Mouse (Mus musculus) hindbrain, embryonic 10.5 days (tissue): Measurements from ENCODE around the gene Tmem221. TPM values are rescaled to one million over a fixed set of nuclear protein-coding genes. Genes with fewer than 3 reads are reported as not detected.
A peak's percentile ranks its signal among the peaks of the same experiment; 100 is the strongest.

Source experiments
- DNase-seq: peaks from one replicate; pipeline ENCODE4 v3.0.0-alpha.2; 2017; ENCODE audit warnings: low spot score
- H3K27ac ChIP-seq: fragments of 300-500 bp; sonication (generic); 2 replicates; pipeline ENCODE4 v1.5.1; 2016; ENCODE audit warnings: mild to moderate bottlenecking, moderate library complexity
- H3K27me3 ChIP-seq: fragments of 300-500 bp; sonication (generic); 2 replicates; pipeline ENCODE4 v1.6.1; 2016; ENCODE audit warnings: mild to moderate bottlenecking; ENCODE audit not compliant: poor library complexity, insufficient read depth, severe bottlenecking
- H3K36me3 ChIP-seq: fragments of 300-500 bp; sonication (generic); 2 replicates; pipeline ENCODE4 v1.6.1; 2016; ENCODE audit warnings: mild to moderate bottlenecking, moderate library complexity
- H3K4me1 ChIP-seq: fragments of 300-500 bp; sonication (generic); replicated peaks from 2 replicates; pipeline ENCODE4 v1.6.1; 2016; ENCODE audit warnings: mild to moderate bottlenecking
- H3K4me3 ChIP-seq: fragments of 300-500 bp; sonication (generic); 2 replicates; pipeline ENCODE4 v1.5.1; 2016; ENCODE audit warnings: mild to moderate bottlenecking, moderate library complexity
- H3K9me3 ChIP-seq: fragments of 300-500 bp; sonication (generic); 2 replicates; pipeline ENCODE4 v1.6.1; 2016; ENCODE audit warnings: mild to moderate bottlenecking, moderate library complexity
- WGBS: fragments of 180-500 bp; shearing (Covaris S2); methylation state at CpG from one replicate; pipeline ENCODE4 v1.1.7; 2016; 5-methylcytosine and 5-hydroxymethylcytosine counted together
- polyA plus RNA-seq: library from polyadenylated mRNA; unstranded; fragments of >200 nt; fragmentation: Nextera tagmentation; extraction: Ambion mirVana; gene quantifications from 2 replicates; pipeline ENCODE4 v1.2.1, GENCODE M21; 2016

The Tmem221 gene
- polyA plus RNA-seq, 1 experiment from 2014 or later = 0.18 TPM

DNA sequence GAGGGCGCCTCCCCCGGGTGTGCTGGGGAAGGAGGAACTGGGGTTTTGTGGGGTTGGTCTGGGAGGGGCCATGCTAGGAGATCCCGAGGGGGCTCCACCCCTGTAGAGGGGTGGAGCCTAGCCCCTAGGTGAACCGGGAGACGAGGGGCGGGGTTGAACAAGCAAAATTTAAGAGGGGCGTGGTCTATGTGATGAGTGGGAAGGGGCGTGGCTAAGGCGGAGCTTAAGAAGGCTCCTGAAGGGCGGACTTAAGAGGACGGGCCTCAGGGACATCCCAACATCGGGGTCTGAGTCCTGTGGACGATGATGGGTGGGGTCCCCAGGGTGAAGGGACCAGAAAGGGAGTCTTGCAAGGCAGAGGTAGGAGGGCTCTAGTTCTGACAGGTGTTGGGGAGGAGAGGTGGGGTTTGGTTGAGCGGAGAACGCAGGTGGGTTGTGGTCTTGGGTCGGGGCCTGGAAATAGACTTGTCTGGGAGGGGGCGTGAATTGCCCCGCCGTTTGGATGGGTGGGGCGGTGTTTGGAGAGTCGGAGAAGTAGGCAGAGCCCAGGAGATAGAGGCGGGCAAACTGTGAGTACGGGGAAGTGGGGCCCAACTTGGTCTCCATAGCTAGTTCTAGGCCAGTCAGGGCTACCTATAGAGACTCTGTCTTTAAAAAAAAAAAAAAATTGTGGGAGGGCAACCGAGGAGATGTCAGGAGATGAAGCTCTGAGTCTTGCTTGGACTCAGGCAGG lies 453 bp upstream of the Tmem221 start:
- Histone ChIP-seq H3K4me1 (peaks cover 22% of the 10 kb centered on the region), H3K36me3 (no peaks in the 10 kb centered on the region), H3K4me3 (peak overlapping the region; percentile 49), H3K27ac (peak overlapping the region; percentile 50; the same call in 1 of the 2 replicates), H3K27me3 (peaks cover 95% of the 10 kb centered on the region), H3K9me3 (peaks cover 3% of the 10 kb centered on the region)
- WGBS = 4% methylated on average over 24 of the region's 24 CpGs
- DNase-seq = peak; percentile 52

DNA sequence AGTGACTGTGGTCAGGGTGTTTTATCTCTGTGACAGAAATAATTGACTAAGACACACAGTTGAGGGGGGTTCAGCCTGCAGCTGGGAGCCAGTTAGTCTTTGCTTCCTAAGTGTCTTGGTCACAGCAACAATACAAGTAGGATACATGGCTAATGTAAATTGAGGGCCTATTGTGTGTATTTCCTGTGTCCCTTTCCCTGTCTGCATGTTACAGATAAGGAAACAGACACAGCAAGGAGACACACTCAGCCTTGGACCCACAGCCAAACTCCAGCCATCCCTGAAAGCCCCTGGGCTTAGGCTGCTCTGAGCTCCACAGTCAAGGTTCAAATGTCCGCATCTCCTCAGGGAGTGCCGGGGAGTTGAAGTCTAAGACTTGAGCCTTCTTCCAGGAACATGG lies 4.0 kb downstream of the Tmem221 start:
- Histone ChIP-seq H3K27ac (no peak overlapping the region), H3K4me1 (peaks cover 12% of the 10 kb centered on the region), H3K36me3 (no peaks in the 10 kb centered on the region), H3K27me3 (peaks cover 56% of the 10 kb centered on the region), H3K9me3 (no peaks in the 10 kb centered on the region), H3K4me3 (no peak overlapping the region)
- no peak for DNase-seq
- 94% methylated on average over 2 of the region's 2 CpGs for WGBS

DNA sequence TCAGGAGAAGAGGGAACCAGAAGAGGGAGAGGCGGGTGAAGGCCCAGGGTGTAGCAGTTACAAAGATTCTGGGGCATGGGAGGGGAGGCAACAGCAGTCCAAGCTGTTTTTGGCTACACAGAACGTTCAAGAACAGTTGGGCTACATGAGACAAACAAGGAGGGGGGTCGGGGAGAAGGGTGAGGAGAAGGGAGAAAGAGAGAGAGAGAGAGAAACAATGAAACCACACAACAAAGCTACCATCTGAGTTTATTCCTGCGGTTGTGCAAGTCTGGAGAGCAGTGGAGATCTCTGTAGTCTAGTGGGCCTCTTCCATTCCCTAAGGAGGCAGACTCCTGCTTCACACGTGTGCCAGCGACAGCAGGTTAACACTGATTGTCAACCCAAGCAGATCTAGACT lies 4.7 kb downstream of the Tmem221 start:
- WGBS = 83% methylated on average over 6 of the region's 6 CpGs
- no peak overlapping the region for H3K4me3 ChIP-seq

DNA sequence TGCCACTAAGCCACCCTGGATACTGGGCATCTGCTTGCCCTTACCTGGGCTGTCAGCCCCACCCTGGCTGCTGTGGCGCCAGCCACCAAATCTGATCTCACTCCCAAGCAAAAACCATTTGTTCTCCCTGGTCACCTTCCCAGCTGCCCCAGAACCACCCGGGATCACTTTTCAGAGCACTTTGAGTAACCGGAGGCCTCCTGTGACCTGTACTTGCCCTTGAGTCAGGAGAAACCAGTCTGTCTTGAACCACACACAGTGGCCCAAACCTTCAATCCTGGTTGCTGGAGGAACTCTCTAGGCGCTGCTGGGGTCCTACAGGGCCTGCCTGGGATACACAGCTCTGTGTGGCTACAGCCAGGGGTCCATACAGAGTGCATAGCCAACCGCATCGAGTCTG lies 5.9 kb downstream of the Tmem221 start:
- 64% methylated on average over 6 of the region's 6 CpGs for WGBS
- DNase-seq = no peak
- H3K4me1 ChIP-seq = no peaks in the 10 kb centered on the region

More for the DNA sequence above, 4.7 kb downstream of the Tmem221 start:
- Histone ChIP-seq H3K4me1 (peaks cover 10% of the 10 kb centered on the region), H3K36me3 (no peaks in the 10 kb centered on the region), H3K9me3 (no peaks in the 10 kb centered on the region), H3K27ac (no peak overlapping the region), H3K27me3 (peaks cover 50% of the 10 kb centered on the region)
- no peak for DNase-seq

DNA sequence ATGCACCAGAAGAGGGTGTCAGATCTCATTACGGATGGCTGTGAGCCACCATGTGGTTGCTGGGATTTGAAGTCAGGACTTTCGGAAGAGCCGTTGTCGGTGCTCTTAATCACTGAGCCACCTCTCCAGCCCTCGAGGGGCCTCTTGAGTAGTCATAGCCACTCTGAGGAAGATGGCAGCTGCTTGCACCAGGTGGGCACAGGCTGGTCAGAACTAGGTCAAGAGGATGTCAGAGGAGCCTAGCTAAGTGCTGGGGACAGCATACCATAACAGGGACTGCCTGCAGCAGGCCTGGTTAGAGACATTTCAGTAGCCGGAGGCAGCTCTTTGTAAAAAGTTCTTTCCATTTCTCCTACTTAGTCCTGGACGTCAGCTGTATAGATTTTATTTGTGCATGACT lies 7.9 kb downstream of the Tmem221 start:
- Histone ChIP-seq H3K27me3 (peaks cover 17% of the 10 kb centered on the region), H3K4me1 (no peaks in the 10 kb centered on the region), H3K36me3 (peaks cover 29% of the 10 kb centered on the region), H3K4me3 (no peak overlapping the region), H3K27ac (no peak overlapping the region), H3K9me3 (no peaks in the 10 kb centered on the region)
- 73% methylated on average over 7 of the region's 7 CpGs for WGBS
- DNase-seq = no peak

More for the DNA sequence above, 5.9 kb downstream of the Tmem221 start:
- Histone ChIP-seq H3K27me3 (peaks cover 37% of the 10 kb centered on the region), H3K9me3 (no peaks in the 10 kb centered on the region), H3K36me3 (peaks cover 10% of the 10 kb centered on the region), H3K4me3 (no peak overlapping the region), H3K27ac (no peak overlapping the region)

DNA sequence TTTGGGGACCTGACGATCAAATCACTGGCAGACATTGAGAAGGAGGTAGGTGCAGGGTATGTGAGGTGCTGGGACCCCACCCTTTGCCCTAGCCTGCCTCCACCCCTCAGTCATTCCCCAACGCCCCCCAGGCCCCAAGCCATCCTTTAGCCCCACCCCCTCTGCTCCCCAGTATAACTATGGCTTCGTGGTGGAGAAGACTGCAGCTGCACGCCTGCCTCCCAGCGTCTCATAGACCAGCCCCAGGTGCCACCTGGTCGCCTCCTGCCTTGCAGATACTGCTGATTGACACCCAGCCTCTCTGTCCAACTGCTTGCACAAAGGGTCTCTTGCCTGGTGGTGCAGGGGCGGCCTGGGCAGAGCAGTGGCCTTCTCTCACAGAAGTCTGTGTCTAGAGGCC lies 11.1 kb downstream of the Tmem221 start:
- H3K36me3 ChIP-seq = peaks cover 37% of the 10 kb centered on the region
- no peak overlapping the region for H3K27ac ChIP-seq
- WGBS = 92% methylated on average over 7 of the region's 7 CpGs
- H3K4me3 ChIP-seq = no peak overlapping the region
- H3K4me1 ChIP-seq = peaks cover 13% of the 10 kb centered on the region
- H3K9me3 ChIP-seq = no peaks in the 10 kb centered on the region
- DNase-seq = no peak
- no peaks in the 10 kb centered on the region for H3K27me3 ChIP-seq

DNA sequence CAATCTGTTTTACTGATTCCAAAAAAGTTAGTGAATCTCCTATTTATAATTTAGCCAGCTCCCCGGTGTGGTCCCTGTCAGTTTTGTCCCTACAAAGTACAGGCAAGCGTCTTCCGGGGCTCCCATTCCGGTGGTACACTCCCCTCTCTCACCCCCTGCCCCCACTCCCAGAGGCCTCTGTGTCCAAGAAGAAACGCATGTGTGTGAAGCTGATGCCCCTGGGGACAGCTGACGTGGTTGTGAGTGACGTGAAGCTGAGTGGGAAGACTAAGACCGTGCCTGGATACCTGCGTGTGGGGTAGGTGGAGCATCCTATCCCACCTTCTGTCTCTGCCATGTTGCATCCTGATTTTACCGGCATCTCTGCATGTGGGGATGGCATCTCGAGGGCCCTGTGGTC lies 13.6 kb downstream of the Tmem221 start:
- WGBS = 95% methylated on average over 11 of the region's 11 CpGs
- H3K27me3 ChIP-seq = no peaks in the 10 kb centered on the region

DNA sequence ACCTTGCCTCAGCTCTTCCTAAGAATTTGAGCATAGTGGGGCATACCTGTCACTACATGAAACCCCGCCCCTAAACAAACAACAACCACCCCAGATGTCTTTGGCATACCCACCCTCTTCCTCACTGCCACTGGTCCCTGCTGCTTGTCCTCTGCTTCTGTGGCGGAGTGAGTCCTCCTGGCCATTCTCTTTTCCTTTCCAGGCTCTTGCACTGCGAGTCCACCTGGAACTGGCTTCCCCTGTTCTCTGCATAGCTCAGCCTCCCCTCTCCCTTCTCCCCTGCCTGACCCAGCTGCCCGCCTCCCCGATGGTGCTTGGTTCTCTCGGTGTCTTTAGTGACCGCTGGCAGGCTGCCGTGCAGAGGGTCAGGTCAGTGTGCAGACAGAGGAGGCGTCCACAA lies 14.9 kb downstream of the Tmem221 start:
- Histone ChIP-seq H3K4me3 (peak overlapping the region; percentile 89), H3K36me3 (peaks cover 35% of the 10 kb centered on the region), H3K4me1 (peaks cover 13% of the 10 kb centered on the region), H3K9me3 (no peaks in the 10 kb centered on the region), H3K27ac (no peak overlapping the region), H3K27me3 (no peaks in the 10 kb centered on the region)
- DNase-seq = no peak
- WGBS = 88% methylated on average over 9 of the region's 9 CpGs

More for the DNA sequence above, 13.6 kb downstream of the Tmem221 start:
- Histone ChIP-seq H3K9me3 (no peaks in the 10 kb centered on the region), H3K36me3 (peaks cover 37% of the 10 kb centered on the region), H3K4me3 (no peak overlapping the region), H3K4me1 (peaks cover 13% of the 10 kb centered on the region), H3K27ac (no peak overlapping the region)
- no peak for DNase-seq

DNA sequence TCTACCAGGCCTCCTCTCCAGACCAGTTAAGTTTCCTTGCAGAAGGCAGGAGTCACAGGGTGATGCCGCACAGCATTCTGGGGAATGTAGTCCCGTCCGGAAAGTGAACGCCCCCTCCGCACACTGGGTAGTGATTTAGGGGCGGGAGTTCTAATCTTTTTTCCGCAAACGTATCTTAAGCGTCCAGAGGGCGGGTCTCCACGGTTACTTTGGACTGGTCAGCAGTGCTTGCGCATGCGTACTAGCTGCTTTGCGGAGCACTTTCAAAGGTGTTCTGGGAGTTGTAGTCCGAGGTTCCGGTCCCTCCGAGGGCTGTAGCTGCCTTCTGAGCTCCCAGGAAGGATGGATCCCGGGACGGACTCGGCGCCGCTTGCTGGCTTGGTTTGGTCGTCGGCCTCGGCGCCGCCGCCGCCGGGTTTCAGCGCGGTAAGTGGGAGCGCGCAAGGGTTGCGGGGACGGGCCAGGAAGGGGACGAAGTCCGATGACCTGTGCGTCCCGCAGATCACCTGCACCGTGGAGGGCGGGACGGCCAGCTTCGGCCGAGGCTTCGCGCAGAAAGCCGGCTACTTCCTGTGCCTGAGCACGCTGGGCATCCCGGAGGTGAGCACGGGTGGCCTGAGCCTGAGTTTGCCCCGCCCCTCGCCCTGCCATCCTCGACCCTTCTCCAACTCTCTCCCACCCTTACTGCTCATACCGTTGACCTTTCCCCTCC lies 15.9 kb downstream of the Tmem221 start, which contains the start of gene Mvb12a:
Gene Mvb12a, plus strand, starts transcription at position 291 of the 712 bp plus-strand sequence.
- Histone ChIP-seq H3K4me3 (peak within 1 kb of the TSS; percentile 89), H3K36me3 (peaks cover 27% of the 10 kb centered on the region), H3K4me1 (peaks cover 16% of the 10 kb centered on the region), H3K27me3 (peaks cover 9% of the 10 kb centered on the region), H3K9me3 (no peaks in the 10 kb centered on the region), H3K27ac (peak within 1 kb of the TSS; percentile 88)
- under 1% methylated on average over 55 of the region's 55 CpGs for WGBS
- DNase-seq = peak; percentile 97

DNA sequence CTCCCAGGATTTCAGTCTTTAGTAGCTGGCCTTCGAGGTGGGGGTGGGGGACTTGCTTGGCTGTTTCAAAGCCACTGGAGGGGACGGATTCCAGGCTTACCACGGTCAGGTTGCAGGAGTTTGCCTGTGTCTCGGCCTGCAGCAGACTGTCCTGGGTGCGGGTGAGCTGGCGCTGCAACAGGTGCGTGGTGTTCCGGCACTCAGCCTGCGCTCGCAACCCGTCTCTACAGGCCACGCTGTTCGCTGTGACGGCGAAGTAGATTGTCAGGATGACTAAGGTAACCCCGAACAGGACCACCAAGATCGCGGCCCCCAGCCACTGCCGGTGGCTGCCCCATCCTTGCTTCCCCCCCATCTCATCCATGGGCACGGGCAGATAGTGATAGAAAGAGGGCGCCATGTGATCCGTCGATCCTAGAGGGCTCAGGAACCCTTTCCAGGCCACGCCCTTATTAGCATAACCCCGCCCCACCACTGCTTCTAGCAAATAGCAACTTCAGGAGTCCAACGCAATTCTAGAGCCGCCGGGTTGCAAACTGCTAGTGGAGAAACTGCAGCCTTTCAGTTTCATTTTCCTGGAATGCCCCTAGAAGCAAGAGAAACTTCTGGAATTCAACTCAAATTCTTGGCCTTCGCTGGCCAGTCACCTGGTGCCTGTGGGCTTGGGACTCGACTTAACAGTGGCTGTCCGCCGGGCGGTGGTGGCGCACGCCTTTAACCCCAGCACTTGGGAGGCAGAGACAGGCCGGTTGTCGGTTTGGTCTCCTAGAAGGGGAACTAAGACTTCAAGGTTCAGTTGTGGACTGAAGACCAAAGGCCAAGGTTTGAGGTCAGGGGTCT lies 21.4 kb downstream of the Tmem221 start, which contains the start of gene Bst2:
Gene Bst2, minus strand, starts transcription at position 429 of the 840 bp plus-strand sequence.
- DNase-seq = peak; percentile 75
- Histone ChIP-seq H3K36me3 (no peaks in the 10 kb centered on the region), H3K27ac (peak within 1 kb of the TSS; percentile 46; the same call in 1 of the 2 replicates), H3K27me3 (peaks cover 45% of the 10 kb centered on the region), H3K4me3 (peak within 1 kb of the TSS; percentile 51), H3K4me1 (peaks cover 18% of the 10 kb centered on the region), H3K9me3 (no peaks in the 10 kb centered on the region)
- WGBS = 4% methylated on average over 37 of the region's 37 CpGs

DNA sequence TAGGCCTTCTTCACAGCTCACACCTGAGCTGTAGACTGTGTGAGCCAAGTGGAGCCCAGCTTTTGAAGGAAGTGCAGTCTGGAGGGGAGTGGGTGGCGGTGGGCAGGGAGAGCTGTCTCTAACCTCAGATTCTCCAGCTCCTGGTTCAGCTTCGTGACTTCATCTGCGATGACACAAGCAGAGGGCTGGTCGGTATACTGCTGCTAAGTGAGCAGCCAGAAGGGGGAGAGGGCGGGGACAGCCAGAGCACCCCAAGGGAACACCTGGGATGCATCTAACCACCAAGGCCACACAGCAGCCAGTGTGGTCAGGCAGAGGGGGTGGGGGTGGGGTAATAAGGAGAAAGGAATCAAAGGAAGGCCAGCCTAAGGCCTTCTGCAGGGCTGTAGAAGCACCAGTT lies 23.0 kb downstream of the Tmem221 start:
- Histone ChIP-seq H3K36me3 (no peaks in the 10 kb centered on the region), H3K9me3 (no peaks in the 10 kb centered on the region), H3K4me3 (no peak overlapping the region), H3K4me1 (peaks cover 18% of the 10 kb centered on the region), H3K27me3 (peaks cover 45% of the 10 kb centered on the region), H3K27ac (0 out of 2 replicates have a peak overlapping the region, but pooled peaks have one; percentile 23)
- 63% methylated on average over 5 of the region's 5 CpGs for WGBS
- DNase-seq = no peak

DNA sequence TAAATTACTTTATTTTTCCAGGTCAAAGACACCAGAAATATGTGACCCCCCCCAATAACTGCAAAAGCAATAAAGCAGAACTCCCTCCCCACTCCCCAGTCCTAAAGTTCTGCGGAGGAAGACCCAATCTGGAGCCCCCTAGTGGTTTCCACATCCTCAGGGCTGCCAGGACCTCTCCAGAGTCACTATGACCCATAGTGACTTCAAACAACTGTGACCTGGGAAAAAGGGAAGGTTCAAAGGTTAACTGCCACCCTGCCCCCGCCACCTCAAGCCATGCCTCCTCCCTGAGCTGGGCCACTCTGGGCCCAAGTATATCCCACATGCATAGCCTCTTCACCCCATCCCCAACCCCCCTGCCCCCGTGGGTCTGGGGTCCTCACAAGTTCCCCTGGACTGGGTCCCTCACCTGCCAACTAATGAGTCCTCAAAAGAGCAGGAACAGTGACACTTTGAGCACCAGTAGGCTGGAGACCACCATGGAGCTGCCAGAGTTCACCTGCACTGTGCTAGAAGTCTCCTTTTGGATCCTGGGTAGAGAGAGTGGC lies 24.3 kb downstream of the Tmem221 start:
- 33% methylated on average over 3 of the region's 3 CpGs for WGBS
- Histone ChIP-seq H3K27me3 (peaks cover 45% of the 10 kb centered on the region), H3K27ac (no peak overlapping the region), H3K36me3 (no peaks in the 10 kb centered on the region), H3K9me3 (no peaks in the 10 kb centered on the region), H3K4me3 (no peak overlapping the region), H3K4me1 (peaks cover 18% of the 10 kb centered on the region)
- no peak for DNase-seq
